Mouse (Mus musculus) cerebellum, postnatal 36 days (tissue): ENCODE measurements around the gene Ak2.

ENCODE experiments used
- DNase-seq, 2 experiments: peaks; one replicate each; pipeline ENCODE4 v3.0.0; 2021 to 2022; ENCODE audit warnings: mixed read lengths in 2 of 2

Gene Ak2

GRCm38 (mm10) chr4:128974677-128975076 is 17.1 kb upstream of the Ak2 start:
- DNase-seq: no peak

DNA sequence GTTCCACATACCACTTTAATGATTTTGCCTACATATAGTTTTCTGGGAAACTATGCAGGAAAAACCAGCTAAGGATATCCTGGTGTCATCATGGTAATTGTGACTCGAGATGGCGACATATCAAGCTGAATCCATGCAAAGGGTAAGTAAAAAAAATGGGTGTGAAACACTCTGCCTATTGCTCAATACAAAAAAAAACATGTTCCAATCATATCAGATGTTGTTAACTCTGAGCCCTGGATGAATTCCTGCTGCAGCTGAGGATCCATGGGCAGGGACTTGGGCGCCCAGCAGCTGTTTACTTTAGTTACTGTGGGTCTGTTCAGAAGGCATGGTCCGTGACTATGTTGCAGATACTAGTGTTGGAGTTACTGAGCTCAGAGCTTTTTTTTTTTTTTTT is 15.2 kb upstream of the Ak2 start:
- no peak for DNase-seq

GRCm38 (mm10) chr4:128977217-128977616 is 14.5 kb upstream of the Ak2 start:
- DNase-seq: no peak

- DNase-seq: no peak
Measured at GRCm38 (mm10) chr4:128978634-128979033, 13.1 kb upstream of the Ak2 start.

GRCm38 (mm10) chr4:128980890-128981832 is 10.6 kb upstream of the Ak2 start:
- no peak for DNase-seq

DNA sequence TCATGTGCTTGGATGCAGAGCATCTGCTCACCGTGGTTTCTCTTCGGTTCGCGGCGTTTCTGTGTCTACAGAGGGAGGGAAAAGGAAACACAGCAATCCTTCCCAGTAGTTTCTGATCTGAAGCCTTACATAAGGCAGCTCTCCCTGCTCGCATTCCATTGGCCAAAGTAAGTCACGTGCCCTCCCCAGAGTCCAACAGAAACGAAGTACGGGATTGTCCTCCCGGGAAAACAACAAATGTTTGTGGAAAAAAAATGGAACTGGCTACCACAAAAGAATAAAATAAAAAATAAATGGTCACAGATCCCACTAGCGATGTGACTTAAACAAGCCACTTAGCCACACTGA is 10.0 kb upstream of the Ak2 start:
- DNase-seq: no peak

DNA sequence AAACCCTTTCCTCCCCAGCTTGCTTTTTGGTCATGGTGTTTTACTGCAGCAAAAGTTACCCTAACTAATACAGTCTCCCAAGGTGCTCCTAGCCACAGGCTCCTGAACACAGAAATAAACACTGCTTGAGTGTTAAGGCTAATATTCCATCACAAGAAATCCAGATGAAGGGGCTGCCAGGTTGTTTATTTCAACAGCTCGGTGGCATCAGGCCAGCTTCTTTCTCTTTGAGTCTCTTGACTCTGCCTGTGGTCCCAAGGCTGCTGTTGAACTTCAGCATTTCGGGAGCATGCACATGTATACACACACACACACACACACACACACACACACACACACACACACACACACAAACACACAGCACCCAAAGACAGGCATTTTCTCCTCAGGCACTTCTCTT is 8.6 kb upstream of the Ak2 start:
- no peak for DNase-seq

DNA sequence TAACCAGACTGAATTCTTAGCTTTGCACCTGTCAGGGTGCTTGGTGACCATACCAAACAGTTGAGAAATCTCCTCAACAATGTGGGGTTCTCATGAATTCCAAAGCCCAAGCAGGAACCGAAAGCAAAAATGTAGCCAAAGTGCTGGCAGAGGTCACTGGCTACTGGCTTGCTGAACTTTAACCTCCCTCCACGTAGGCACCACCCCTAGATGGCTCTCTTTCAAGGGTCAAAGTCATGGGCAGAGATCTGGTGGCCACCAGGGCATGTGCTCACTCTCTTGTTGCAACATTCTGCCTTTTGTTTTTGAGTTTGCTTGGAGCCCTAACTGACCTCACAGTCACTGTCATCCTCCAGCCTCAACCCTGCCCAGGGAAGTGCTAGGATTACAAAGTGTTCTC is 8.1 kb upstream of the Ak2 start:
- DNase-seq: no peak

GRCm38 (mm10) chr4:128984600-128984999 is 7.2 kb upstream of the Ak2 start:
- no peak for DNase-seq

DNA sequence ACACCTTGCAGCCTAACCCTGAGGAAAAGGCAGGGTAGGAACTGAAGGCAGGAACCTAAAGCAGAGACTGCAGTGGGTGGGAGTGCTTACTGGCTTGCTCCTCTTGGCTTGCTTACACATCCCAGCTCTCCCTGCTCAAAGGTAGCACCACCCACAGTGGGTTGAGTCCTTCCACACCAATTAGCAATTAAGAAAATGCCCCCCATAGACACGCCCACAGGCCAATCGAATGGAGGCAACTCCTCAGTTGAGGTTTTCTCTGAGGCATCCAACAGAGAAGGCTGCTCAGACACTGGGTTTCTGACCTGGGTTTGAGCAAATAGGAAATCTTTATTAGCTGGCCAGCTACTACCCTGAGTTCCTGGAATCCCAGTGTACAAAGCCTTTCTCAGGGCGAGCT is 2.8 kb upstream of the Ak2 start:
- no peak for DNase-seq

GRCm38 (mm10) chr4:128989678-128990077 is 2.1 kb upstream of the Ak2 start:
- DNase-seq: no peak

DNA sequence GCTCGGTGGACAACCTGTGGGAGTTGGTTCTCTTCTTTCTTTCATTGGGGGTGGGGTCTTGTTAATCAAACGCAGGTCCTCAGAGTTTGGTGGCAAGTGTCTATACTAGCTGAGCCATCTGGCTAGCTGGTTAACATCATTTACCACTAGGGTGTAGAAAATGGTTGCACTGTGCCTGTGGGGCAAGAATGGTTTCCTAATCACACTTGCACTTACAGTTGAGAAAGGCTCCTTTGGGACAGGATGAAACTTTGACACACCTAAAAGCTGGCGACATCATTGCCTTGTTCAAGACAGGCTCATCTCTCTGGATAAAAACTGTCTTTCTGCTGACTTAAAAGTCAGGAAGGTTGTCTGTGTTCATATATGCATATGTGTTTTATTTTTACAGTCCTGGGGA is 418 bp downstream of the Ak2 start:
- no peak for DNase-seq

DNA sequence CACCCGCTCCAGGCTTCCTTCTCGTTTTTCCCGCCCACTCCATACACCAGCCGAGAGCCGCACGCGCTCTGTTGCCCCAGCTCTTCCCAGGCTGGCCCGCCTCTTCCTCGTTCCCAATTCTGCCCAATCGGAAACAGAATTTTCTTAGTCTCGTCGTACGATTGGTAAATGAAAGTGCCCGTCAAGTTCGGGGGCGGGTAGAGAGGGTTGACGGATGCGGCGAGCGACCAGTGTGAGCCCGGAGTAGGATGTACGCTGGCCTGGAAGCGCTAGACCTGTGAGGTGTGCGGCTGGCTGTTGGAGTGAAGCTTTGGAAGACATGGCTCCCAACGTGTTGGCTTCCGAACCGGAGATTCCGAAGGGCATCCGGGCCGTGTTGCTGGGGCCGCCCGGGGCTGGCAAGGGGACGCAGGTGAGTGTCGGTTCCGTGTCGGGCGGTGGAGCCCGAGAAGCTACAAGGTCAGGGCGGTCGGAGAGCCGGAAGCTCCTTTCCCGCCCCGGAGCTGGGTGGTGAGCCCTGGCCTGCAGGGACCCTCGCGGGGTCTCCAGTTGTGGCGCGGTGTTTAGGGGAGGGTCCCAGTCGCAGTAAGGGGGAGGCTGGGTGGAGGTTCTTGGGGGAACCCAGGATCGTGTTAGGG is 1.4 kb downstream of the Ak2 start:
- peak; percentile 93 to 99 for DNase-seq

- DNase-seq: no peak
Measured at GRCm38 (mm10) chr4:128993675-128994074, 1.9 kb downstream of the Ak2 start.

GRCm38 (mm10) chr4:128995238-128995637 is 3.5 kb downstream of the Ak2 start:
- DNase-seq: no peak

DNA sequence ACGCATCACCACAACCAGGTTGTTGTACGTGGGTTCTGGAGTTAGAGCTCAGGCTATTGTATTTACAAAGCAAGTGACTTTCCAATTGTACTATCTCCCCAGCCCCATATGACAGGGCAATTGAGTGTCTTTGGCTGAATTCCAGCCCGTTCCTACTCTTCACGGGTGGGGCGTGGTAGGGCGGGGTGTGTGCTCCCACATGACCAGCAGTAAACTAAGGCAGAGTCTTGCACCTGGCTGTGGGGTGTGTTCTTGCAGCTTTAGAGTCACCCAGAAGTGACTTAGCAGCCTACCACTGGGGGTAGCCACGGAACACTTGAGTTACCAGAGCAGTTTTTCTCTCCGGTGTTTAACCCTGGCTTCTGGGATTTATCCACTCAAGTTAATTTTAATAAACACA is 5.5 kb downstream of the Ak2 start:
- DNase-seq: no peak

DNA sequence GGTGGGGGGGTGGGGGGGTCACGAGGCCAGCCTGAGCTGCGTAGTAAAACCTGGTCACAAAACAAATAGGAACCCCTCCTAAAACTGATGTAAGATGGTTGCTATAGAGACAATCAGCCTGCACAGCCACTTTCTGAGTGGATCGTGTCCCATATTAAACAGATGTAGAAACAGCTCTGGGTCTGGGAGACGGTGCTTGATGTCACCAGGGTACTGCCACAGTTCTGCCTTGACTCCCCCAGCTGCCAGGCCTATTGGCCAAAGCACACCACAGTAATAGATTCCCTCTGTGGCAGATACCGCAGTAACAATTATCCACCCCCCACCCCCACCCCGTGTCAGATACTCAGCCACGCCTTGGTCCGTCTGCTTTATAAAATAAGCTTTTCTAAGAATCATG is 6.6 kb downstream of the Ak2 start:
- no peak for DNase-seq

DNA sequence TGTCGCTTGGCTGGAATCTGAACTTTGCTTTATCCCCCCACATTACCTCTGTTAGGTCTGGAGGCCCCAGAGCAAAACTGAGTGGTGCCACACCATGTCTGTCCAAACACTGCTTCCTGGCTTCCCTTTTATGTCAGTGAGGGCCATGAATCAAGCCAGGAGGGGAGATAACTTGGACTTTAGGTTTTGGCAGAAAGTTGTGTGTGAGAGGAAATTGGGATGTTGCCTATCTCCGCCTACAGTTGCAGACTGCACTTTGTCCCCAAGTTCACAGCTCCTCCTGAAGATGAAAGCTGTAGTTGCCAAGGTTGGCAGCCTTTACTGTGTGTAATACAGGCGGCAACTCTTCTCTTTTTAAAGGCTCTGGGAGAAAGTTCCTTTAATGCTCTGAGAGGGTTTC is 9.0 kb downstream of the Ak2 start:
- DNase-seq: no peak

- DNase-seq: no peak
Measured at GRCm38 (mm10) chr4:129003720-129004119, 12.0 kb downstream of the Ak2 start.

- DNase-seq: no peak
Measured at GRCm38 (mm10) chr4:129008006-129008519, 16.3 kb downstream of the Ak2 start.

GRCm38 (mm10) chr4:129008672-129009071 is 16.9 kb downstream of the Ak2 start:
- DNase-seq: no peak

DNA sequence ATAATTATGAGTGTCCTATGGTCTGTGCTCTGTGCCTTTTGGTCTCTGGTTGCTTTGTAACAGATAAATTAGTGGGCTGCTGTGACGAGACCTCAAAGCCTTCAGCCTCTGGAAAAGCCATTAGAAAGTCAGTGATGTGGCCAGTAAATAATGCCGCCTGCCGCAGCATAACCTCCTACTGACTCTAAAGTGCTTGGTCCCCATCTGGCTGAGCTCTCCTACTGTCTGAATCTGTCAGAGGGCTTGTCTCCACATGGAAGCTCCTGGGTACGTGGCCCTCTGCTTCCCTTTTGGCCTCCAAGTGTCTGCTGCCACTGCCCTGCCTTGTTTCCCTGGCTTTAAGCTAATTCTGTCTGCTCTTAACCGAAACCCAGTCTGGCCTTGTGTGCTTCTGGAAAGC is 17.8 kb downstream of the Ak2 start:
- no peak for DNase-seq

GRCm38 (mm10) chr4:129011604-129012121 is 19.9 kb downstream of the Ak2 start:
- DNase-seq: peak; percentile 49 to 53
